Mouse (Mus musculus): ENCODE measurements around the gene Mum1.

DNA sequence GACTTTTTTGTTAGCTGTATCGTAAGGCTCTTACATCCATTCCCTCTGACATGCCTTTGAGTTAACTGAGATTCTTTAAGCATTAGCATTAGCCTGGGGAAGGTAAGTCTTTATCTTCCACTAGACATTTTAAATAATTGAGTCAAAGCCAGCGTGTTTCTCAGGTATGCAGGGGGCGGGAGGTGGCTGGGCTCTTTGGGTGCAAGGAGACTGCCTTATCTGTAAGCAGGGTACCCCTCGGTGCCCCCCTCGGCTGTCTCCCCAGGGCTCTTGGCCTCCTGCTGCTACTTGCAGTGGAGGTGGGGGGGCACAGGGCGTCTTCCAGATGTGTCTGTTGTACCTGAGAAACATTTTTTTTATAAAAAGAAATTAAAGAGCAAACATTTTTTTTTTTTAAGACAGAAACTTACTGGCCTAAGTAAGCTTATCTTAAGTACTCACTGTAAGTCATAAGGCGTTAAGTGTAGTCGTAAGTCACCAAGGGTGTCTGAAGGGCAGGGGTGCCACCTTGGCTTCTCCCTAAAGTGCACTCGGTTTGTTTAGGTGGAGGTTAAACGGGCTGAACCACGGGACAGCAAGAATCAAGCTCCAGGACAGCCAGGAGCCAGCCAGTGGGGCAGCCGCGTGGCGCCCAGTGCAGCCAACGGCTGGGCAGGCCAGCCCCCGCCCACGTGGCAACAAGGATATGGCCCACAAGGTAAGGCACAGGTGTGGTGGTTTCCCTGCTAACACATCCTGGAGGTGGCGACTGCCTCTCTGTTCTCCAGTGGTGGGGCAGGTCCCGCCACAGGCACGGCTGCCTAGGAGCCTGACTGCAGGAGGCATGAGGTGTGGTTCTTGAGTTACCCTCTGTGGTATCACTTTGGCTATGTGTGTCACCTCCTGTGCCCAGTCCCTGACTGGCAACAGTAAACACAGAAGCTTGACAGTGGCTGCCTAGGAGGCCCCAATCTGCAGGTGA is 56.5 kb downstream of the Mum1 start:
- TF ChIP-seq CTCF (IDR thresholded peaks at IDR 0.05; ENCODE audit: low read depth, low read length) (no peak), POLR2A (IDR thresholded peaks at IDR 0.05; ENCODE audit: extremely low read depth, insufficient read depth, low read length) (no peak)
